Mouse (Mus musculus): Measurements from ENCODE around the gene Nt5c1a. TPM values are rescaled to one million over a fixed set of nuclear protein-coding genes. Genes with fewer than 3 reads are reported as not detected.

The Nt5c1a gene
- polyA plus RNA-seq, 1 experiment = 0.94 TPM

- no peaks in the 10 kb centered on the region for H3K27me3 ChIP-seq (replicated peaks; ENCODE audit: control insufficient read depth, insufficient read depth, low read length)
- H3K36me3 ChIP-seq (ENCODE audit: control insufficient read depth, insufficient read depth, low read length) = no peaks in the 10 kb centered on the region
- peak; percentile 49 for DNase-seq
- H3K27ac ChIP-seq (ENCODE audit: insufficient read depth, low read depth, low read length) = no peak overlapping the region
- no peak for TF ChIP-seq POLR2A (IDR thresholded peaks at IDR 0.05; ENCODE audit: low read depth, low read length)
- no peak for TF ChIP-seq CTCF (conservative IDR thresholded peaks at IDR 0.05; ENCODE audit: insufficient read depth, insufficient read length, low read depth, low read length)
- no peak overlapping the region for H3K4me3 ChIP-seq (ENCODE audit: insufficient read depth, low read depth, low read length)
- WGBS = 67% methylated on average over 7 of the region's 7 CpGs
- no peaks in the 10 kb centered on the region for H3K4me1 ChIP-seq (ENCODE audit: control insufficient read depth, insufficient read depth, low read length)
Observed at GRCm38 (mm10) chr4:123247147-123247880, 46.0 kb downstream of the Nt5c1a start.

GRCm38 (mm10) chr4:123248971-123249567 is 47.8 kb downstream of the Nt5c1a start:
- 59% methylated on average over 7 of the region's 7 CpGs for WGBS
- Histone ChIP-seq H3K4me1 (ENCODE audit: control insufficient read depth, insufficient read depth, low read length) (no peaks in the 10 kb centered on the region), H3K27me3 (replicated peaks; ENCODE audit: control insufficient read depth, insufficient read depth, low read length) (no peaks in the 10 kb centered on the region), H3K36me3 (ENCODE audit: control insufficient read depth, insufficient read depth, low read length) (no peaks in the 10 kb centered on the region), H3K27ac (ENCODE audit: insufficient read depth, low read depth, low read length) (no peak overlapping the region), H3K4me3 (ENCODE audit: insufficient read depth, low read depth, low read length) (no peak overlapping the region)
- TF ChIP-seq CTCF (conservative IDR thresholded peaks at IDR 0.05; ENCODE audit: insufficient read depth, insufficient read length, low read depth, low read length) = no peak
- DNase-seq = no peak

- Histone ChIP-seq H3K4me3 (ENCODE audit: insufficient read depth, low read depth, low read length) (no peak overlapping the region), H3K4me1 (ENCODE audit: control insufficient read depth, insufficient read depth, low read length) (no peaks in the 10 kb centered on the region), H3K36me3 (ENCODE audit: control insufficient read depth, insufficient read depth, low read length) (no peaks in the 10 kb centered on the region), H3K27ac (ENCODE audit: insufficient read depth, low read depth, low read length) (no peak overlapping the region), H3K27me3 (replicated peaks; ENCODE audit: control insufficient read depth, insufficient read depth, low read length) (no peaks in the 10 kb centered on the region)
- 56% methylated on average over 5 of the region's 5 CpGs for WGBS
- no peak for DNase-seq
- TF ChIP-seq POLR2A (IDR thresholded peaks at IDR 0.05; ENCODE audit: low read depth, low read length) = no peak
- no peak for TF ChIP-seq CTCF (conservative IDR thresholded peaks at IDR 0.05; ENCODE audit: insufficient read depth, insufficient read length, low read depth, low read length)
Observed at GRCm38 (mm10) chr4:123252214-123252613, 50.9 kb downstream of the Nt5c1a start.

DNA sequence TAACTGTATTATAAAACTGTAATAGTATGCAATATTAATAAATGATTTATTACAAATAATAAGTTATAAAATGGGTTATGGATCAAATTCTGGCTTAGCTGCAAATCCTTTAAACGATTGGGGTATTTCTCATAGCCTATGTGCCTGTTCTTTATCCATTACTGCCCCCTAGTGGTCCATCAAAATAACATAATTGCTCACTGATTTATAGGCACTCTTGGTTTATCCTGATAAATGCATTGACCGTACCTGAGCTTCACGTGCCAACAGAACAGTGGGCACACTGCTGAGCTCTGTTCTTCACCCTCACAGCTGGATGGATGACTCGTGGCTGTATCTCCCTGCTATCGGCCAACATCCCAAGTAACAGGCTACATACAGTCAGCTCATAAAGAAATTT is 53.3 kb downstream of the Nt5c1a start:
- H3K36me3 ChIP-seq (ENCODE audit: control insufficient read depth, insufficient read depth, low read length) = no peaks in the 10 kb centered on the region
- no peaks in the 10 kb centered on the region for H3K4me1 ChIP-seq (ENCODE audit: control insufficient read depth, insufficient read depth, low read length)
- H3K27ac ChIP-seq (ENCODE audit: insufficient read depth, low read depth, low read length) = no peak overlapping the region
- DNase-seq = peak; percentile 71
- 10% methylated on average over 5 of the region's 5 CpGs for WGBS
- H3K4me3 ChIP-seq (ENCODE audit: insufficient read depth, low read depth, low read length) = no peak overlapping the region
- TF ChIP-seq POLR2A (IDR thresholded peaks at IDR 0.05; ENCODE audit: low read depth, low read length) (no peak), CTCF (conservative IDR thresholded peaks at IDR 0.05; ENCODE audit: insufficient read depth, insufficient read length, low read depth, low read length) (peak; percentile 40)
- H3K27me3 ChIP-seq (replicated peaks; ENCODE audit: control insufficient read depth, insufficient read depth, low read length) = no peaks in the 10 kb centered on the region

- Histone ChIP-seq H3K36me3 (ENCODE audit: control insufficient read depth, insufficient read depth, low read length) (no peaks in the 10 kb centered on the region), H3K27me3 (replicated peaks; ENCODE audit: control insufficient read depth, insufficient read depth, low read length) (no peaks in the 10 kb centered on the region), H3K27ac (ENCODE audit: insufficient read depth, low read depth, low read length) (no peak overlapping the region), H3K4me1 (ENCODE audit: control insufficient read depth, insufficient read depth, low read length) (no peaks in the 10 kb centered on the region), H3K4me3 (ENCODE audit: insufficient read depth, low read depth, low read length) (no peak overlapping the region)
- TF ChIP-seq CTCF (conservative IDR thresholded peaks at IDR 0.05; ENCODE audit: insufficient read depth, insufficient read length, low read depth, low read length) (no peak), POLR2A (IDR thresholded peaks at IDR 0.05; ENCODE audit: low read depth, low read length) (no peak)
- no peak for DNase-seq
- WGBS = 36% methylated on average over 8 of the region's 8 CpGs
Observed at GRCm38 (mm10) chr4:123260071-123260746, 58.9 kb downstream of the Nt5c1a start.

- H3K4me1 ChIP-seq (ENCODE audit: control insufficient read depth, insufficient read depth, low read length) = no peaks in the 10 kb centered on the region
- no peak within 1 kb of the TSS for H3K4me3 ChIP-seq (ENCODE audit: insufficient read depth, low read depth, low read length)
- no peaks in the 10 kb centered on the region for H3K27me3 ChIP-seq (replicated peaks; ENCODE audit: control insufficient read depth, insufficient read depth, low read length)
- H3K36me3 ChIP-seq (ENCODE audit: control insufficient read depth, insufficient read depth, low read length) = no peaks in the 10 kb centered on the region
- TF ChIP-seq CTCF (conservative IDR thresholded peaks at IDR 0.05; ENCODE audit: insufficient read depth, insufficient read length, low read depth, low read length) (no peak), POLR2A (IDR thresholded peaks at IDR 0.05; ENCODE audit: low read depth, low read length) (no peak)
- no peak within 1 kb of the TSS for H3K27ac ChIP-seq (ENCODE audit: insufficient read depth, low read depth, low read length)
- 59% methylated on average over 5 of the region's 5 CpGs for WGBS
- DNase-seq = peak; percentile 42
Observed at GRCm38 (mm10) chr4:123261721-123262401, 60.6 kb downstream of the Nt5c1a start, which contains the start of gene Pabpc4. TSS of gene Pabpc4 (plus strand) at chr4:123262351.

Other genes starting within 250 kb of the Nt5c1a start
- 27.6 and 43.9 TPM in 2 replicates for gene Mfsd2a, start 240.3 kb upstream of the Nt5c1a start, polyA plus RNA-seq (2012; rRNA removed)
- gene Mycl, start 205.9 kb upstream of the Nt5c1a start, polyA plus RNA-seq (2012; rRNA removed) = 1.5 and 1.6 TPM in 2 replicates
- 4.7 and 5.1 TPM in 2 replicates for gene Trit1, start 184.9 kb upstream of the Nt5c1a start, polyA plus RNA-seq (2012; rRNA removed)
- 0.03 and 0.14 TPM in 2 replicates for gene Bmp8b, start 96.3 kb upstream of the Nt5c1a start, polyA plus RNA-seq (2012; rRNA removed)
- gene Oxct2b, start 85.2 kb upstream of the Nt5c1a start, polyA plus RNA-seq (2012; rRNA removed) = 0.11 TPM in 1 of 2 replicates, not detected in the other
- 14.3 and 17.3 TPM in 2 replicates for gene Ppie, start 61.6 kb upstream of the Nt5c1a start, polyA plus RNA-seq (2012; rRNA removed)
- 0.75 and 0.83 TPM in 2 replicates for gene Hpcal4, start 18.3 kb upstream of the Nt5c1a start, polyA plus RNA-seq (2012; rRNA removed)
- 3.5 and 4.1 TPM in 2 replicates for gene Heyl, start 32.1 kb downstream of the Nt5c1a start, polyA plus RNA-seq (2012; rRNA removed)
- gene Pabpc4, start 60.8 kb downstream of the Nt5c1a start, polyA plus RNA-seq (2012; rRNA removed) = 57.8 and 67.1 TPM in 2 replicates
- gene Oxct2a, start 122.1 kb downstream of the Nt5c1a start, polyA plus RNA-seq (2012; rRNA removed) = 0.11 and 0.30 TPM in 2 replicates
- gene Bmp8a, start 141.7 kb downstream of the Nt5c1a start, polyA plus RNA-seq (2012; rRNA removed) = 1.5 and 2.9 TPM in 2 replicates